Mouse (Mus musculus) heart, embryonic 12.5 days (tissue): ENCODE measurements at regions not wholly inside any gene's neighbourhood (a gene's known extent, or its start where the extent isn't known, plus 50 kb on each side); places are given as distances from the start of the nearest gene placed in this dataset.
A peak's percentile ranks its signal among the peaks of the same experiment; 100 is the strongest.

Experiments
- ATAC-seq: fragments of 200-750 bp; cut with Nextera tagmentation; 2 replicates; pipeline ENCODE4 v1.8.0; 2017; ENCODE audit warnings: moderate TSS enrichment, moderate library complexity; ENCODE audit not compliant: insufficient number of reproducible peaks, low FRiP score
- H3K27ac ChIP-seq: fragments of 300-500 bp; sonication (generic); 2 replicates; pipeline ENCODE4 v1.5.1; 2016; ENCODE audit warnings: mild to moderate bottlenecking, moderate library complexity; ENCODE audit not compliant: poor library complexity, severe bottlenecking
- H3K27me3 ChIP-seq: fragments of 300-500 bp; sonication (generic); replicated peaks from 2 replicates; pipeline ENCODE4 v1.6.1; 2016; ENCODE audit warnings: mild to moderate bottlenecking, moderate library complexity
- H3K36me3 ChIP-seq: fragments of 300-500 bp; sonication (generic); 2 replicates; pipeline ENCODE4 v1.6.1; 2016; ENCODE audit warnings: mild to moderate bottlenecking, moderate library complexity
- H3K4me1 ChIP-seq: fragments of 300-500 bp; sonication (generic); replicated peaks from 2 replicates; pipeline ENCODE4 v1.6.1; 2016; ENCODE audit warnings: mild to moderate bottlenecking
- H3K4me2 ChIP-seq: fragments of 300-500 bp; sonication (generic); 2 replicates; pipeline ENCODE4 v1.6.1; 2016; ENCODE audit warnings: mild to moderate bottlenecking, moderate library complexity
- H3K4me3 ChIP-seq: fragments of 300-500 bp; sonication (generic); 2 replicates; pipeline ENCODE4 v1.5.1; 2016; ENCODE audit warnings: mild to moderate bottlenecking
- H3K9ac ChIP-seq: fragments of 300-500 bp; sonication (generic); 2 replicates; pipeline ENCODE4 v1.6.1; 2016; ENCODE audit warnings: mild to moderate bottlenecking, moderate library complexity
- H3K9me3 ChIP-seq: fragments of 300-500 bp; sonication (generic); replicated peaks from 2 replicates; pipeline ENCODE4 v1.6.1; 2016; ENCODE audit warnings: mild to moderate bottlenecking, moderate library complexity
- WGBS: fragments of 180-500 bp; shearing (Covaris S2); methylation state at CpG from one replicate; pipeline ENCODE4 v1.1.7; 2016; 5-methylcytosine and 5-hydroxymethylcytosine counted together

DNA sequence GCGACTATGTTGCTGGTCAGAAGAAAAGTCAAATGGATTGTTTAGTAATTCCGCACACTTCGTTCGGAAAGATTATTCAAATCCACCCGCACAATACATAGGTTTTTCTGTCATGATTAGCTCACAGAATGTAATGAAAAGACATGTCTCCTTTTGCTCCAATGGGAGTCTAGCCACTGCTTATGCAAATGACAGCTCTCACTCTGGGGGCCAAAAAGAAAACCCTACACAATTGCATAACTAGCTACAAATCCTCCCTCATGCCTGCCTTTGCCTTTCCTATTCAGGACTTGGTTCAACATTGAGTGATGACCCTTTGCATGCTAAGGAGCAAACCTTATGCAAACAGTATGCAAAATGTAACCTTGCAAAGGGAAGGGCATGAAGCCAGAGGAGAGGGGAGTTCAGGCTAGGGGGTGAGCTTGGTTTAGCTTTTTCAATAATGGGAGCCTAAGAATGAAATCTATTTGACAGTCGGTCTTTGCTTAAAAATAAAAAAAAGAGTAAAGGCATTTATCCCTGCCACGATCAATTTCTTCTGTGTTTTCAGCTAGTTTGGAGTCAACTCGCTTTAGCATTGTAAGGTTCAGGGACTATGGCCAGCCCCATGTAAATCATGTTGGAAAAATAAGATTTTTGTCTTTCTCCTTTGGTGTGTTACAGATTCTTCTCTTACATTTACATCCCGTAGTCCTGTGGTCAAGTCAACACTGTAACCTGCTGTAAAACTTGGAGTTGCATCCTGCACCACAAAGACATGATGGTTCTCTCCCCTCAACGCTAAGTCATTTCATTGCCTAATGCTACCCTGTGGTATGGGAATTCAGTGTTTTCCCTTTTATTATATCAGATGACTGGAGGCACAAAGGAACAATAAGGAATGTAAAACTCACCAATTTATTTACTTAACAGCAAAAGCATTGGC lies 119.6 kb upstream of the Ndst3 start:
- Histone ChIP-seq H3K36me3 (no peaks in the 10 kb centered on the region), H3K4me1 (no peaks in the 10 kb centered on the region), H3K4me3 (no peak overlapping the region), H3K4me2 (no peak overlapping the region), H3K27ac (no peak overlapping the region), H3K27me3 (no peaks in the 10 kb centered on the region), H3K9me3 (no peaks in the 10 kb centered on the region), H3K9ac (no peak overlapping the region)
- 80% methylated on average over 10 of the region's 10 CpGs for WGBS
- ATAC-seq: no peak

DNA sequence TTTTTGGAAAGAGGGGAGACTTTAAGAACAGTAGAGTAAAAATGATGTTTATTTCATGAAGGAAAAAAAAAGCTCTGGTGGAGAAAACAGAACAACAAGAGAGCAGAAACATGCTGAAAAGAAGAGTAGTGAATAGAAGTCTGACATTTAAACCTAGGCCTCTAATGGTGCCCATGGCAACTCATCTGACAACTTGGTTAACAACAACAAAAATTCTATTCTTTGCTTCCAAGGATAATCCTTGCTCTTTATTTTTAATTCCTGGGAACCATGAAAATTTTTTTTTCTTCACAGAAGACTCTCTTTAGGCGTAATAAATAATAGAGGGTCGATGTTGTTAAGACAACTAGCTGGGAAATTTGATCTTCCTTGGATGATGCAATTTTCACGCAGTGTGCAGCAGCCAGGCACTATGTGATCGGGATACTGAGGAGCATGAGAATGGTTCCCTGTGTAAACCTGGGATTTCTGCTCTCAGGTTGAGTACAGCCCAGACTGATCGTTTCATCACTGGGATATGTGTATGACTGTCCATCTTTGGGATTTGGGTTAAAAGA lies 120.4 kb upstream of the Ndst3 start:
- H3K9me3 ChIP-seq: no peaks in the 10 kb centered on the region
- no peaks in the 10 kb centered on the region for H3K27me3 ChIP-seq
- no peak overlapping the region for H3K9ac ChIP-seq
- H3K4me2 ChIP-seq: no peak overlapping the region
- no peak overlapping the region for H3K4me3 ChIP-seq
- no peaks in the 10 kb centered on the region for H3K36me3 ChIP-seq
- ATAC-seq: no peak
- no peak overlapping the region for H3K27ac ChIP-seq
- 80% methylated on average over 5 of the region's 5 CpGs for WGBS
- H3K4me1 ChIP-seq: no peaks in the 10 kb centered on the region

DNA sequence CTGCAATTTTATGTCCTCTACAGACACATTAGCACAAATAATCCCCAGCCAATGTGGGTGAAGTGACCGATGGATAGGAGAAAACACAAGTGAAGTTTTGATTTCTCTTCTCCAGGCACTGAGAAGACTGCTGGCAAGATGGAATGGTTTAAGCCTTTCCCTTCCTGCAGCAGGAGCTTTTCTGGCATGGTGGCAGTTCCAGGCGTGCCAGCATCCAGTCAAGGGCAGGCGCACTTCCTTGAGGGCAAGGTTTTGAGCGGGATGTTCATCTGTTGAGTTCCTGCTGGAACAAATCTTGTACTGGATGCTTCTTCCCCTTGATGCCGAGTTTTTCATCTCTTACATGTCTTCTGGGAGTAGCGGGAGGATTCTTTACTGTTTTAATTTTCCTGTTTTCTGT lies 138.1 kb upstream of the Ndst3 start:
- H3K27me3 ChIP-seq: no peaks in the 10 kb centered on the region
- no peak overlapping the region for H3K27ac ChIP-seq
- H3K9ac ChIP-seq: no peak overlapping the region
- H3K4me2 ChIP-seq: no peak overlapping the region
- H3K4me3 ChIP-seq: no peak overlapping the region
- 71% methylated on average over 6 of the region's 6 CpGs for WGBS
- no peaks in the 10 kb centered on the region for H3K9me3 ChIP-seq
- no peaks in the 10 kb centered on the region for H3K36me3 ChIP-seq
- no peak for ATAC-seq
- no peaks in the 10 kb centered on the region for H3K4me1 ChIP-seq

DNA sequence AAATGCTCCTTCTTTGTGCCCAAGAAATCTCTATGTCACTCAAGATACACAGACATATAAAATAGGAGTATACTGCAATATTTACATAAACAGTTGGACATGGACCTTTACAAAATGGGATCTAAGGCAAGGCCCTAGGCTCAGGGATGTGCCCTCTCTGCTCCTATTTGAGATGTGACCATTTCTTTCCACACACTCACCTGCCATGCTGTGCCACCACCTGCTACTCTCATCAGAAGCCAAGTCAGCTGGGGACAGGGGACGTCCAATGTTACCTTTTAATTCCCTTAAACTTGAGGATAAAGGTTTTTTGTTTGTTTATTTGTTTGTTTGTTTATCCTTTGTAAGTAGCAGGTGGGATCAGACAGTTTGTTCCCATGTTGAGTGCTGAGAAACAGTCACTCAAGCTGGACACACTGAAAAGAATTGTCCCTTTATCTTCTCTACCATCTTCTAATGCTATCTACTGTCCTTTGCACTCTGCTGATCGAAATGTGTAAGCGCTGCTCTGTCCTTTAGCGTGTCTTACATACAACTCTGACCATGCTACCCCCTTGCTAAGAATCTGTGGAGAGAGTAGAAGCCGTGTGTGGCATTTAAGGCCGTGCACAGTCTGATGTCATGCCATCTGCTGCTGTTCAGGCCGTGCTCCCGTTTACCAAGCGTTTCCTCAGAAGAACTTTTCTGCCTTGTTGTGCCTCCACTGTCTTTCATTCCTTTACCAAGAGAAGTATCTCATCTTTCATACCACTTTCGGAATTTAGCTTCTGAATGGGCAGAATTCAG lies 147.9 kb upstream of the Ndst3 start:
- no peaks in the 10 kb centered on the region for H3K9me3 ChIP-seq
- H3K27ac ChIP-seq: no peak overlapping the region
- H3K36me3 ChIP-seq: no peaks in the 10 kb centered on the region
- WGBS: 81% methylated on average over 10 of the region's 10 CpGs
- no peak overlapping the region for H3K4me2 ChIP-seq
- no peaks in the 10 kb centered on the region for H3K4me1 ChIP-seq
- H3K9ac ChIP-seq: no peak overlapping the region
- H3K4me3 ChIP-seq: no peak overlapping the region
- H3K27me3 ChIP-seq: no peaks in the 10 kb centered on the region
- ATAC-seq: no peak

DNA sequence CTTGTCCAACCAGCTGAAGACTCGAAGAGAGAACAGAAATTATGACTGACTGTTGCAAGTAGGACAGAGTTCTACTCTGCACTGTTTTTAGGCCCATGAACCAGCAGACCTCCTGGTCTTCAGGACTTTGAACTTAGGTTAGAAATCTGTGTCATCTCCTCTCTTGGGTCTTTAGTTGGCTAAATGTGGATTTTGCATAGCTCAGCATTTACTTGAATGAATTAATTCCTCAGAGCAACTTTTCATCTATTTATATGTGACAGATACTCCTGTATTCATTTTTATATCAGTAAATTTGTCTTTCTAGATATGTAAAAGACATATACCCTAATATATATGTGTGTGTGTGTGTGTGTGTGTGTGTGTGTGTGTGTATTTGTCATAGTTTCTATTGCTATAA lies 155.9 kb upstream of the Ndst3 start:
- 72% methylated on average over 1 of the region's 1 CpGs for WGBS
- H3K4me1 ChIP-seq: no peaks in the 10 kb centered on the region
- H3K9ac ChIP-seq: no peak overlapping the region
- no peaks in the 10 kb centered on the region for H3K27me3 ChIP-seq
- no peak overlapping the region for H3K4me3 ChIP-seq
- no peak overlapping the region for H3K4me2 ChIP-seq
- H3K27ac ChIP-seq: no peak overlapping the region
- no peak for ATAC-seq
- no peaks in the 10 kb centered on the region for H3K9me3 ChIP-seq
- no peaks in the 10 kb centered on the region for H3K36me3 ChIP-seq

DNA sequence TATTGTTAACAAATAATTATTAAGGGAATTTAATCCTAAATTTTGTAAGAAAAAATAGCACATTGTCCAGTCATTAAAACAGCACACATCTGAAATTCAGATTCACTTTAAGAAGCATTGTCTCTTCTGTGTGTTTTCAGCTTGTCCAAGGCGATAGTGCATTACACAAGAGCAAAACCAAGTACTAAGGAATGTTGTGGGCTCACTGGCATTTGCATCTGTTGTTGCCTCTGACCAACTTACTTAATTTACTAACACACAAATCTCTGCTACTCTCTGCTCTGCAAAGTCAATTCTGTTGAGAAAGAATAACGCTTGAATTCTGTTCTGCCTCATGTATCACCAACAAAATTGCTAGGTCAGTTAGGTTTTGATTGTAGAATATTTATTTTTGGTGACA lies 158.0 kb upstream of the Ndst3 start:
- H3K27me3 ChIP-seq: no peaks in the 10 kb centered on the region
- H3K4me2 ChIP-seq: no peak overlapping the region
- WGBS: 82% methylated on average over 2 of the region's 2 CpGs
- H3K9me3 ChIP-seq: no peaks in the 10 kb centered on the region
- H3K4me3 ChIP-seq: no peak overlapping the region
- ATAC-seq: no peak
- no peaks in the 10 kb centered on the region for H3K36me3 ChIP-seq
- H3K9ac ChIP-seq: no peak overlapping the region
- H3K4me1 ChIP-seq: no peaks in the 10 kb centered on the region
- no peak overlapping the region for H3K27ac ChIP-seq

DNA sequence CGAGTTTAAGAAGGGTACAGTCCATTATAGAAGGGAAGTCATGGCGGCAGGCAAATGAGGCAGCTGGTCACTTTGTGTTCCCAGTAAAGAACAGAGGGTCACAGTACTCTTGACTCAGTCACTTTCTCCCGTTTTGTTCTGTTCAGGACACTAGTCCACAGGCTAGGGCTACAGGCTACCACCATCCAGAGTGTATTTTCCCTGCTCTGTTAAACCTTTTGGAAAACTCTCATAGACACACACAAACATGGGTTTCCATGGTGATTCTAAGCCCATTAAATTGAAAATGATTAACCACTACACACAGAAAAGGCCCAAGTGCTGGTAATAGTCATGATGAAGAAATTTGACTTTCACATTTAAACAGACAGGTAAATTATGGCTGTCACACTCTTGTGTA lies 162.2 kb upstream of the Ndst3 start:
- WGBS: 73% methylated on average over 3 of the region's 3 CpGs
- no peak overlapping the region for H3K4me2 ChIP-seq
- ATAC-seq: no peak
- H3K27me3 ChIP-seq: no peaks in the 10 kb centered on the region
- H3K9me3 ChIP-seq: no peaks in the 10 kb centered on the region
- H3K4me1 ChIP-seq: no peaks in the 10 kb centered on the region
- H3K36me3 ChIP-seq: no peaks in the 10 kb centered on the region
- H3K9ac ChIP-seq: no peak overlapping the region
- no peak overlapping the region for H3K27ac ChIP-seq
- H3K4me3 ChIP-seq: no peak overlapping the region

DNA sequence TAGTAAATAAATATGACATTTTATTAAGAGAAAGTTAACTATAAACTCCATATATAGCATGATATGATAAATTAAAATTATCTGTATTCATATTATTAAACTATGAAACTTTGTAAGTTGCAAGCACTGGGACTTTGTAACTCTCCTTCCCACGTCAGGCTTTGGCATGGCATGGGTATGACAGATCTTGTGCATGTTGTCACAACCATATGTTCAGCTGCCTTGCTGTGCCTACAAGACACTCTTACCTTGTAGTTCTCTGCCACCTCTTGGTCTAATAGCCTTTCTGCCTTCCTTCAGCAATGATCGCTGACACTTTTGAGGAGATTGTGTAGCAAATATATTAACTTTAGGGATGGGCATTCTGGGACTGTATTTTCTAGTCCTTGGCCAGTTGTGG lies 183.1 kb upstream of the Ndst3 start:
- H3K4me3 ChIP-seq: no peak overlapping the region
- H3K9ac ChIP-seq: no peak overlapping the region
- H3K4me2 ChIP-seq: no peak overlapping the region
- 80% methylated on average over 2 of the region's 2 CpGs for WGBS
- H3K9me3 ChIP-seq: no peaks in the 10 kb centered on the region
- no peaks in the 10 kb centered on the region for H3K4me1 ChIP-seq
- no peak overlapping the region for H3K27ac ChIP-seq
- no peaks in the 10 kb centered on the region for H3K27me3 ChIP-seq
- ATAC-seq: no peak
- H3K36me3 ChIP-seq: no peaks in the 10 kb centered on the region

DNA sequence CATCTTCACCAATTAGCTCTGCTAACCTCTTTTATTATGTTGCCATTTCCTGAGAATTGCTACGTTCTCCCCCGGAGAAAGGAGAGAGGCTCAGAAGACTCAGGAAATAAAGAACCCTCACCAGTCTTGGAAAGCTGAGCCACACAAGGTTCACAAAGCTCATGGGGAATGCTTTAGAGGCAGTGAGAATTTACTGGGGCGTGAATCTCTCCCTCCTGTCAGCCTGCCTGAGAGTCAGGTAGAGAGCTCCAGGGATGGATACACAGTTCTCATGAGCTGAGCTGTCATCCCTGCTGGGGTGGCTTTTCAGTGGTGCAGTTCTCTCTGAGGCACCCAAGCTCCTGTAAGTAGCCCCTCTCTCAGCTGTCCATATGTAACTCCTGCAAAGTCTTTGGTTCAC lies 203.0 kb upstream of the Ndst3 start:
- no peaks in the 10 kb centered on the region for H3K27me3 ChIP-seq
- H3K36me3 ChIP-seq: no peaks in the 10 kb centered on the region
- H3K4me2 ChIP-seq: no peak overlapping the region
- WGBS: 60% methylated on average over 3 of the region's 3 CpGs
- no peaks in the 10 kb centered on the region for H3K9me3 ChIP-seq
- H3K27ac ChIP-seq: no peak overlapping the region
- ATAC-seq: no peak
- H3K4me1 ChIP-seq: no peaks in the 10 kb centered on the region
- no peak overlapping the region for H3K4me3 ChIP-seq
- H3K9ac ChIP-seq: no peak overlapping the region

DNA sequence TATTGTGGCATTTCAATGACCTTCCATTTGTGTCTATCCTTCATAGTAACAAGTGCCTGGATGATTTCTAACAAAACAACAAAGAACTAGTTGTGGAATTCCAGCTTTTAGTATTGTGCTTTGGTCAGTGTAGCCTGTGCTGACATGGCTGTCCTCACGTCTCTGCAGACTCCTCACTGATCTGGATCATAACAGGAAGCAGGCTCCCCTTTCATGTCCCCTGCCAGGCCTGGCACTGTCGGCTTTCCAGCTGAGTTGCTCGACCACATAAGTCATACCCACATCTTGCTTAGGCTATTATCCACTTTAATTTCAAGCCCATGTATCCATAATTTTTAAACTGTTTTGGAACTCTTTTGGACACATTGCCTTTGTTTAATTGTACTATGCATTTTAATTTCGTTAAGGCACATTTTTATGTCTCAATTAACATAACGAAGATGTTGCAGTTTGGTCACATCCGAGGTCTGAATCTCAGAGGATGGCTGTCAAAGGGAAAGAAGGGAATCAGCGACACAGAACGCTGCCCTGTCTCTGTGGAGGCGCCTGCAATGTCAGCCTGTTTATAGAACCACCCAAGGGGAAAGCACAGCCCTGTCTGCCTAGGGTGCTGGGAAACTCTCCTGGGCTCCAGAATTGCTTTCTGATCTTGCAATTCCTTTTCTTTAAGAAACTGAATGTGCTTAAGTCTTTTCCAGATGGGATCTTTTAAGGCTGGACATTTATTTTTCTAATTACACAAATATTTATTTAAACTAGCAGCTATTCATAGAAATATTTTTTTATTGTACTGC lies 215.5 kb upstream of the Ndst3 start:
- WGBS: 22% methylated on average over 9 of the region's 9 CpGs
- Histone ChIP-seq H3K36me3 (no peaks in the 10 kb centered on the region), H3K9ac (no peak overlapping the region), H3K4me3 (no peak overlapping the region), H3K9me3 (no peaks in the 10 kb centered on the region), H3K4me2 (no peak overlapping the region), H3K27me3 (no peaks in the 10 kb centered on the region), H3K4me1 (peaks cover 10% of the 10 kb centered on the region; the same call in 1 of the 2 replicates), H3K27ac (no peak overlapping the region)
- ATAC-seq: 0 out of 2 replicates have a peak, but pooled peaks have one; percentile 64

DNA sequence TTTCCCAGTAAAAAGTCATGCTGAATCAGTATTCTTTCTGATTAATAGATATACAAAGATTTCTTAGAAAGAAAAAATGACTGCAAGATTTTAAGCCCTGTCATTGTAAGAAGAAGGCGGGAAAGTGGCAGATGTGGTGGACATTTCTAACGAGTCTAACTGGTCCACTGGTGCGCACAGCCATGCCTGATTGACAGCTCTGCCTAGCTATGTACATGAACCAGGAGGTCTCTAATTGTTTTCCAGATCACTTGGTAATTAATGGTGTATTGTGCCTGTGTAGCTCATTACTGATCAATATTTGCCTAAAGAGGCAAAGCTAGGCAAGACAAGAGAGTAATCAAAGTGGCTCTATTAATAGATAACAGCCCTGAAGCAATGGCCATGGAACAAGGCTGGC lies 227.5 kb upstream of the Ndst3 start:
- 77% methylated on average over 3 of the region's 3 CpGs for WGBS
- Histone ChIP-seq H3K27ac (no peak overlapping the region), H3K4me3 (no peak overlapping the region), H3K9ac (no peak overlapping the region), H3K9me3 (no peaks in the 10 kb centered on the region), H3K36me3 (no peaks in the 10 kb centered on the region), H3K4me2 (no peak overlapping the region), H3K27me3 (no peaks in the 10 kb centered on the region), H3K4me1 (no peaks in the 10 kb centered on the region)
- ATAC-seq: no peak
